Mouse (Mus musculus) gastrocnemius, adult 8-10 months (tissue): ENCODE measurements around the gene Lor. TPM values are rescaled to one million over a fixed set of nuclear protein-coding genes. Genes with fewer than 3 reads are reported as not detected.

ENCODE experiments used
- DNase-seq, 2 experiments: peaks; one replicate each; pipeline ENCODE4 v3.0.0; 2022; ENCODE audit warnings: low spot score in 2 of 2
- microRNA-seq: library from miRNA; unstranded; fragments of <30 nt; microRNA quantifications from one replicate; pipeline ENCODE4 v1.2.0, GENCODE M21; 2022
- total RNA-seq, 4 experiments: library from RNA; stranded (reverse); gene quantifications; 2 replicates each; pipeline ENCODE4 v1.2.4; 2022

Lor gene
- not detected for total RNA-seq

DNA sequence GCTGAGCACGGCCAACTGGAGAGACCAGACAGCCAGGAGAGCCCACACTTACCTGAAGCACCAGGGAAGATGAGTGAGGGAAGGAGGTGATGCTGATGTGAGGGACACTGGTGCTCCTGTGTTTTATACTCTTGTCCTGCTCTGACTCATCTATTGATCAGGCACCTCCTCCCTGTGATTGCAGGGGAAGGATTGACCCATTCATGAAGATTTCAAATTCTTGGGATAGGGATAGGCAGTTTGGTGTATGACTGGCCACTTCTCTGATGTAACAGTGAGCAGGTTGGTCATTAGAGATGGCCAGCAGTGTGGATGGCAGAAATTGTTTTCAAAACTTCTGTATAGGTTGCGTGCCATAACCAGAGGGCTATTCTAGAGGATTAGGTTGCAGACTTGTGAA lies at the start of gene Lor:
TSS of gene Lor (minus strand) at position 101 of the 400 bp plus-strand sequence.
- no peak for DNase-seq

DNA sequence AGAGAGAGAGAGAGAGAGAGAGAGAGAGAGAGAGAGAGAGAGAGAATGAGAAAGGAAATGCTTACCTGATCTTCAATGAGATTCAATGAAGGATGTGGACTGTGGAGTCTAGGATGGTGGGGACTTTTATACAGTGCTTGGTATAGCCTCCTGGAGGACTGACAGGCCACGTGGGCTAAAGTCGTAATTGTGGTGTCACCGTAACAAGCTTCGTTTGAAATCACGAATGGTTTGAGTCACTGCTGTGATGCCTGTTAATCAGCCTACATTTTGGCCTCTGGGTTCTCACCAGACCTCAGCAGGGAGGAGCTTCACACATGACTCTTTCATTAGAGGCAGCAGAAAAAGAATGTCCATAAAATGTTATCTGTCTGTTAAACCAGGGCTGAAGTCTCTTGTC lies 40.9 kb upstream of the Lor start, which contains the start of gene Prr9:
TSS of gene Prr9 (minus strand) at position 101 of the 400 bp plus-strand sequence.
- no peak for DNase-seq

DNA sequence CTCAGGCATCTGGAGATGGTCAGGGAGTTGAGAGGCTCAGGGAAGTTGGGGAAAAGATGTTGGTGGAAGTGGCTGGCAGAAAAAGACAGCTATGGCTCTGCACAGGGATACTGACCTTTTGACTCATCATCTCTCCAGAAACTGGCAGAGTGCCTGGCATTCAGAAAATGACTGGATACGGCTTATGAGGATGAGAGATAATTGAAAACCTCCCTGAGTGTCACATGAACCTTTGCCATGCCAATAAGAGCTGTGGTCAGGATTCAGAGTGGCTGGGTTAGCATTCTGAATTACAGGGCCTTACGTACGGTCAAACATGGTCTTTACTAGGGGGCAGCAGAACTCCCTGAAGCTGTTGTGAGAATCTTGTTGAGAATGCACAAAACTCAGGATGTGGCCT lies 38.0 kb upstream of the Lor start:
- no peak for DNase-seq

DNA sequence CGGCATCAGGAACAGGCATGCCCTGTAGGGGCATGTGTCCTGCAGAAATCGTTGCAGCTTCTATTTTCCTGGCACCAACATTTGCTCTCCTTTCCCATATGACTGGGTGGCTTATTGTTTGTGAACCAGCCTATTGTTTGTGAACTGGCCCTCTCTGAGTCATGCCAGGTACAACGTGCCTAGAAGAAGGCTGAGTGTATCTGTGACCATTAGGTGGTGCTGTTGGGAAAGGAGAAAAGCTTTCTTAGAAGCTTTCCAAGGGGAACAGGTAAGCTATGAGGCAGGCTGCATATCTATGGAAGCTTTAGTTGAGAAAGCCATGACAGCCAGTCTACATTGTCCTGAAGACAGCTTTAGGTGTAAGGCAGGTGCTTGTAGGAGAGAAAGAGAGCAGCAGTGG lies 35.0 kb upstream of the Lor start:
- no peak for DNase-seq

DNA sequence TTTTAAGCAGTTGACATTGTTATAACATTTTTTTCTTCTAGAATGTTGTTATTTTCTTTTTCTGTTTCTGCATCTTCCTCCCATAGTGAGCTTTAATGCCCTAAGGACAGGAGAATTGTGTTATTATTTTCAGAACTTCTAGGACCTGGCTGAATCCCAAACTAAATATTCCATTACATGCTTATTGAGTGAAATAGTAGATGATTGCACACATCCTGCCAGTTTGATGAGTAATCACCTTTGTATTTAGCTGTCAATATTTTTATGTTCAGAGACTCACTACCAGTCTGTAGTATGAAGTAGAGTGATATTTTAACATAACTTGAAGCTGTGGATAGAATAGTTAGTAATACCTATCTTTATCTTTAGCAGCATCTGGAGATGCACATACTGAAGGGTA lies 28.6 kb upstream of the Lor start:
- no peak for DNase-seq

DNA sequence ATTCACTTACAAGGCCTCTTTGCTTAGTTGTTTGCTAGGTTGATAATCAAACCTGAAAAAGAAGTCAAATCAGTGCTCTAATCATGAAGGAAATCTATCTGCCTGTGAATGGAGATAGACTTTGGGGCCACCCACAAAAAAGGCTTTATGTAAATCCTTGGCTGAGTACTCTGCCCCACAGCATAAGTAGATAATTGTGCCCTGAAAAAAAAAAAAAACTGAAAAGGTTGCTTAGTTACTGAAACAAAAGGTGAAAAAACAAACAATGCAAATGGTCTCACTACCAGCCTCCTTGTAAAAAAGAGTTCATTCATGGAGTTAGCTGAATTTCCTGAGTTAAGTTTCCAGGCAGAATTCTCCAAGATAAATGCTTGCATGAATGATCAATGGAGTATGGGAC lies 27.8 kb upstream of the Lor start:
- no peak for DNase-seq

DNA sequence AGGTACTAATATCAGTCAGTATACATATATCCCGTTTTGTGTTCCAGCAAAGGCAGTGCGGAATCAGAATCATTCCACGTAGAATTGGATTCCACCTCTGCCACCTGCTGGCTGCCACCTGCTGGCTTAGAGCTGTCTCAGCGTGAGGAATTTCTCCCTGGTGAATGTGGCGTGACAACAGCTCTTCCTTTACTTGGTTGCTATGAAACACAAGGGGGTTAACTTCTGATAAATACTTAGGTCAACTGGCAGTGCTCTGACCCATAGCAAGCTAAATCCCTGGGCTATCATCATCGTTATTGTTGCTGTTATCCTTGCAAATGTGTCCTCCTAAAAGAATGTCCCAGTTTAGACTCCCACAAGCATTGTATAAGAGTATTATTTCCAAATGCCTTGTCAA lies 23.6 kb upstream of the Lor start:
- DNase-seq, result no peak

DNA sequence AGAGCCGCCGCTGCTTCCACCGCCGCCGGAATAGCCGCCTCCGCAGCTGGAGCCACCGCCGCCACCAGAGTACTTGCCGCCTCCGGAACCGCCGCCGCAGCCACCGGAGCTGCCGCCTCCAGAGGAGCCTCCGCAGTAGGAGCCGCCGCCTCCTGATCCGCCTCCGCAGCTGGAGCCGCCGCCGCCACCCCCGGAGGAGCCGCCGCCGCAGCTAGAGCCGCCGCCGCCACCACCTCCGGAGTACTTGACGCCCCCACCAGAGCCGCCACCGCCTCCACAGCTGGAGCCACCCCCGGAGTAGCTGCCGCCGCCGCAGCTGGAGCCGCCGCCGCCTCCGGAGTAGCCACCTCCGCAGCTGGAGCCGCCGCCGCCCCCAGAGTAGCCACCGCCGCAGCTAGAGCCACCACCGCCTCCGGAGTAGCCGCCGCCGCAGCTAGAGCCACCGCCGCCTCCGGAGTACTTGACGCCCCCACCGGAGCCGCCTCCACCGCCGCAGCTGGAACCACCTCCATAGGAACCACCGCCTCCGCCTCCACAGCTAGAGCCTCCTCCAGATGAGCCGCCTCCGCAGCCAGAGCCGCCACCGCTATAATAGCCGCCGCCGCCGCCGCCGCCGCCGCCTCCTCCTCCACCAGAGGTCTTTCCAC lies 1.5 kb downstream of the Lor start:
- peak; percentile 2 to 7 for DNase-seq

DNA sequence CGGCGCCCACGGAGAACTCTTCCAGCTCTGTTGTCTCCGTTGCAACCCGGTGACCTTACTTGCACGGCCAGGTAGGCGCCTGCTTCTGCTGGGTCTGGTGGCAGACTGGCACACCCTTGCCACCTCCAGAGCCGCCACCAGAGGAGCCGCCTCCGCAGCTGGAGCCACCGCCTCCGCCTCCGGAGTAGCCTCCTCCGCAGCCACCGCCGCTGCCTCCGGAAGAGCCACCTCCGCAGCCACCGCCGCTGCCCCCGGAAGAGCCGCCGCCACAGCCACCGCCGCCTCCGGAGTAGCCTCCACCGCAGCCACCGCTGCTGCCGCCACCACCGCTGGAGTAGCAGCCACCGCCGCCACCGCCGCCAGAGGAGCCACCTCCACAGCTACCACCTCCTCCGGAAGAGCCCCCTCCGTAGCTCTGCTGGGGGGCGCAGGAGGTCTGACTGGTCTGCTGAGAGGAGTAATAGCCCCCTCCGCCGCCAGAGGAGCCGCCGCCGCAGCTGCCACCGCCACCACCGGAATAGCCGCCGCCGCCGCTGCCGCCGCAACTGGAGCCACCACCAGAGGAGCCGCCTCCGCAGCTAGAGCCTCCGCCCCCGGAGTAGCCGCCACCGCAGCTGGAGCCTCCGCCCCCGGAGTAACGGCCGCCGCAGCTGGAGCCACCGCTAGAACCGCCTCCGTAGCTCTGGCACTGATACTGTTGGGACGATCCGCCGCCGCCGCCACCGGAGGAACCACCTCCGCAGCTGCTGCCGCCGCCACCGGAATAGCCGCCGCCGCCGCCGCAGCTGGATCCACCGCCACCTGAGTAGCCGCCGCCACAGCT lies 2.3 kb downstream of the Lor start:
- peak; percentile 14 to 26 for DNase-seq

DNA sequence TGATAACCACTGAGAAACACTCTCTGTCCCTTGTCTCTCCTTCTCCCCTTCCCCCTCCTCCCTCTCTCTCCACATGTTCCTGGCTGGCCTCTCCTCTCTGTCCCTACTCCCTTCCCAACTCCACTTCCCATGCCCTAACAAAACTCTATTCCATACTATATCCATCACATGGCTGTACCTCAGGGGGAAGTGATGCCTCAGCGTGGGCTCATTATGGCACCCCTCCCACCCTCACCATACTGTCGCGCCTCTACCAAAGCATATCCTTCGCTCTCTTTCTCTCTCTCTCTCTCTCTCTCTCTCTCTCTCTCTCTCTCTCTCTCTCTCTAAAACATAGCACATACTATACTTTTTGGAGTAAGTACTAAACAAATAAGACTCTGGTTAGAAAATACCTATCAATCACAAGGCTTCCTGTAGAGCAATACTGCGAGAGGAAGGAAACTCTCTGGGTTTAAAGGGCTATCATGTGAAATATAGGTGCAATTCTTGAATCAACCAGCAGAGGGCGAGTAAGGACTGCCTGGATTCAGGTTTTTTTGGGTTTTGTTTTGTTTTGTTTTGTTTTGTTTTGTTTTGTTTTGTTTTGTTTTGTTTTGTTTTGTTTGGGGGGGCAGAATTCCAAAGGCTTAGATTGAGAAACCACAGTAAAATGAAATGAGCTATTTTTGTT lies 32.4 kb downstream of the Lor start:
- no peak for DNase-seq

DNA sequence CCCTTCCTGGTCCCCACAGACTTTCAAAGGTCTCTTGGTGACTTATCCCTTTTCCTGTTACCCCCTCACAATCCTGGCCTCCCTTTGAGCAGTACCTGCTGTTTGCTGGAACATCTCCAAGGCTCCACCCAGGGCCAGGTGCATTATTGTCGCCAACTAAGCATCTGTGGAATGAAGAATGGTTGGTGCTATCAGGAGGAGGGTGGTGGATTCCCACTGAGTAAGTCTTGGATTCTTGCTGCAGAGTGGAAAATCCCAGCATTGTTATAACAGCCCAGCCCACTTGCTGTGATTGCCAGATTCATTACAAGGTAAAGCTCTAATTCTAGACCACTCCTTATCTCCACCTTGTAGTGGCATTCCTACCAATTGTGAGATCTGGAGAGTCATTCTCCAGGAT lies 49.0 kb downstream of the Lor start:
- DNase-seq, result no peak

DNA sequence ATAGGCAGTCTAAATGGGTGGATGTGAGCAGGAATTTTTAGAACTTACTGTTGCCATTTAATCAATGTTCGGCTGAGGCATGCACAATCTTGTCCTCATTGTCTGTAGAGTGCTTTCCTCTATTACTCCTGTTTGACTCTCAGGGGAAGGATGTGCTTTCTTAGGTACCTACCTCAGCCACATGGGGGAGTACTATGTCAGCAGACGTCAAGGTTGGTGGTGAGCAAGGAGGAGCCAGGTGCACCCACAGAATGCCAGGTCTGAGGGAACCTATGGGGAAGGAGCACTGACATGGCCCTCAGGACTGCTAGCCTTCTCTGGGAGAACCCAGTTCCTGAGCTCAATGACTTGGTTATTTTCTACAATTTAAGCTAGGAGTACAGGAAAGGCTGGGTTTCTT lies 49.7 kb downstream of the Lor start:
- DNase-seq, result no peak

Small RNAs within 50 kb of the gene (microRNA-seq; reads per million reads assigned to microRNA genes)
- gene Gm25145, result not detected

Other genes starting within 250 kb of the Lor start
- not detected for gene Pglyrp3, start 68.6 kb downstream of the Lor start, total RNA-seq
- not detected for gene Prr9, start 40.8 kb upstream of the Lor start, total RNA-seq
- not detected for gene Lelp1, start 59.6 kb upstream of the Lor start, total RNA-seq
- gene Sprr2a1, start 132.7 kb upstream of the Lor start, total RNA-seq, result not detected
- gene Sprr2a2, start 132.8 kb upstream of the Lor start, total RNA-seq, result not detected
- not detected for gene Sprr2a3, start 202.3 kb upstream of the Lor start, total RNA-seq
- not detected for gene Sprr2b, start 233.5 kb upstream of the Lor start, total RNA-seq